Mouse (Mus musculus): Measurements from ENCODE around the gene Cysrt1.

Gene Cysrt1

GRCm38 (mm10) chr2:25207593-25207992 is 34.7 kb downstream of the Cysrt1 start:
- no peak for DNase-seq (ENCODE audit: low spot score)

- no peak for DNase-seq (ENCODE audit: low spot score)
These were observed 38.5 kb downstream of the Cysrt1 start for GRCm38 (mm10) chr2:25203631-25204214.

- no peak for DNase-seq (ENCODE audit: low spot score)
These were observed 41.6 kb downstream of the Cysrt1 start for GRCm38 (mm10) chr2:25200631-25201030.

- no peak for DNase-seq (ENCODE audit: low spot score)
These were observed 44.3 kb downstream of the Cysrt1 start for GRCm38 (mm10) chr2:25197946-25198345.

- no peak for DNase-seq (ENCODE audit: low spot score)
These were observed 45.1 kb downstream of the Cysrt1 start for GRCm38 (mm10) chr2:25197191-25197590.

GRCm38 (mm10) chr2:25196172-25196954 is 45.9 kb downstream of the Cysrt1 start, which contains the start of gene Tor4a:
TSS of gene Tor4a (minus strand) at chr2:25196886.
- peak; percentile 79 for DNase-seq (ENCODE audit: low spot score)

GRCm38 (mm10) chr2:25195211-25196156 is 46.8 kb downstream of the Cysrt1 start:
- peak; percentile 59 for DNase-seq (ENCODE audit: low spot score)

GRCm38 (mm10) chr2:25194486-25195171 is 47.6 kb downstream of the Cysrt1 start:
- DNase-seq (ENCODE audit: low spot score), result peak; percentile 49

- no peak for DNase-seq (ENCODE audit: low spot score)
These were observed 48.2 kb downstream of the Cysrt1 start for GRCm38 (mm10) chr2:25194006-25194405.

- peak; percentile 89 for DNase-seq (ENCODE audit: low spot score)
These were observed 48.9 kb downstream of the Cysrt1 start for GRCm38 (mm10) chr2:25193330-25193770.

All from T-cell, adult 2 months (primary cell).